Mouse (Mus musculus) R1 (cell line): Measurements from ENCODE around the gene Dock6.

Source experiments
- DNase-seq: peaks from one replicate; pipeline ENCODE4 v3.0.0-alpha.2; 2018; ENCODE audit warnings: low read depth, low spot score

The Dock6 gene

GRCm38 (mm10) chr9:21846755-21847341 lies 5.6 kb downstream of the Dock6 start:
- DNase-seq: peak; percentile 84

- peak; percentile 78 for DNase-seq
Measured at GRCm38 (mm10) chr9:21845381-21846080, 6.9 kb downstream of the Dock6 start.

GRCm38 (mm10) chr9:21843086-21843485 lies 9.3 kb downstream of the Dock6 start:
- no peak for DNase-seq

GRCm38 (mm10) chr9:21842391-21842790 lies 10.0 kb downstream of the Dock6 start:
- DNase-seq: no peak

GRCm38 (mm10) chr9:21841340-21841739 lies 11.1 kb downstream of the Dock6 start:
- DNase-seq: no peak

GRCm38 (mm10) chr9:21840115-21840787 lies 12.2 kb downstream of the Dock6 start:
- DNase-seq: peak; percentile 60

GRCm38 (mm10) chr9:21837690-21838089 lies 14.7 kb downstream of the Dock6 start:
- DNase-seq: no peak

- DNase-seq: no peak
Measured at GRCm38 (mm10) chr9:21835258-21835912, 17.1 kb downstream of the Dock6 start, which contains the start of gene Angptl8. Gene Angptl8 (plus strand): TSS chr9:21835510.

GRCm38 (mm10) chr9:21831558-21832240 lies 20.7 kb downstream of the Dock6 start:
- no peak for DNase-seq

- no peak for DNase-seq
Measured at GRCm38 (mm10) chr9:21830936-21831335, 21.5 kb downstream of the Dock6 start.

GRCm38 (mm10) chr9:21830461-21830850 lies 22.0 kb downstream of the Dock6 start:
- DNase-seq: no peak

- no peak for DNase-seq
Measured at GRCm38 (mm10) chr9:21829834-21830460, 22.5 kb downstream of the Dock6 start.

- DNase-seq: peak; percentile 78
Measured at GRCm38 (mm10) chr9:21824366-21824765, 28.1 kb downstream of the Dock6 start.

- DNase-seq: no peak
Measured at GRCm38 (mm10) chr9:21823957-21824356, 28.5 kb downstream of the Dock6 start.

GRCm38 (mm10) chr9:21822686-21823085 lies 29.7 kb downstream of the Dock6 start:
- no peak for DNase-seq

GRCm38 (mm10) chr9:21820183-21820582 lies 32.3 kb downstream of the Dock6 start:
- no peak for DNase-seq

GRCm38 (mm10) chr9:21819181-21819729 lies 33.2 kb downstream of the Dock6 start:
- DNase-seq: no peak

- DNase-seq: no peak
Measured at GRCm38 (mm10) chr9:21818561-21818960, 33.9 kb downstream of the Dock6 start.

GRCm38 (mm10) chr9:21818125-21818524 lies 34.3 kb downstream of the Dock6 start:
- peak; percentile 55 for DNase-seq

GRCm38 (mm10) chr9:21816716-21817305 lies 35.6 kb downstream of the Dock6 start:
- DNase-seq: no peak
